Mouse (Mus musculus) kidney, embryonic 16.5 days (tissue): ENCODE results near the gene Ccdc85c. TPM values are rescaled to one million over a fixed set of nuclear protein-coding genes. Genes with fewer than 3 reads are reported as not detected.

ENCODE experiments used
- ATAC-seq: fragments of 200-750 bp; cut with Nextera tagmentation; 2 replicates; pipeline ENCODE4 v1.8.0; 2017; ENCODE audit warnings: moderate TSS enrichment; ENCODE audit not compliant: low FRiP score, low TSS enrichment
- H3K27ac ChIP-seq: fragments of 300-500 bp; sonication (generic); 2 replicates; pipeline ENCODE4 v1.5.1; 2014; ENCODE audit warnings: low read length
- H3K27me3 ChIP-seq: fragments of 300-500 bp; sonication (generic); 2 replicates; pipeline ENCODE4 v1.6.1; 2014; ENCODE audit warnings: low read length, control low read depth, mixed read lengths; ENCODE audit not compliant: insufficient read depth
- H3K36me3 ChIP-seq: fragments of 300-500 bp; sonication (generic); 2 replicates; pipeline ENCODE4 v1.6.1; 2014; ENCODE audit warnings: low read length, control low read depth, mixed read lengths; ENCODE audit not compliant: insufficient read depth
- H3K4me1 ChIP-seq: fragments of 300-500 bp; sonication (generic); 2 replicates; pipeline ENCODE4 v1.6.1; 2014; ENCODE audit warnings: low read length, control low read depth, mixed read lengths; ENCODE audit not compliant: insufficient read depth
- H3K4me2 ChIP-seq: fragments of 300-500 bp; sonication (generic); replicated peaks from 2 replicates; pipeline ENCODE4 v1.6.1; 2014; ENCODE audit warnings: low read depth, low read length
- H3K4me3 ChIP-seq: fragments of 300-500 bp; sonication (generic); 2 replicates; pipeline ENCODE4 v1.5.1; 2014; ENCODE audit warnings: mild to moderate bottlenecking, low read length
- H3K9ac ChIP-seq: fragments of 300-500 bp; sonication (generic); replicated peaks from 2 replicates; pipeline ENCODE4 v1.6.1; 2014; ENCODE audit warnings: low read length
- H3K9me3 ChIP-seq: fragments of 300-500 bp; sonication (generic); 2 replicates; pipeline ENCODE4 v1.6.1; 2016; ENCODE audit warnings: low read length, control low read depth
- WGBS: fragments of 180-500 bp; shearing (Covaris S2); extraction: QIAGEN DNeasy Blood & Tissue Kit; methylation state at CpG from one replicate; pipeline ENCODE4 v1.1.7; 2014; 5-methylcytosine and 5-hydroxymethylcytosine counted together
- polyA plus RNA-seq: library from polyadenylated mRNA; unstranded; fragments of >200 nt; fragmentation: Nextera tagmentation; extraction: Ambion mirVana; gene quantifications from 2 replicates; pipeline ENCODE4 v1.2.1, GENCODE M21; 2015

The Ccdc85c gene
- polyA plus RNA-seq, 1 experiment from 2014 or later: 5.3 TPM

DNA sequence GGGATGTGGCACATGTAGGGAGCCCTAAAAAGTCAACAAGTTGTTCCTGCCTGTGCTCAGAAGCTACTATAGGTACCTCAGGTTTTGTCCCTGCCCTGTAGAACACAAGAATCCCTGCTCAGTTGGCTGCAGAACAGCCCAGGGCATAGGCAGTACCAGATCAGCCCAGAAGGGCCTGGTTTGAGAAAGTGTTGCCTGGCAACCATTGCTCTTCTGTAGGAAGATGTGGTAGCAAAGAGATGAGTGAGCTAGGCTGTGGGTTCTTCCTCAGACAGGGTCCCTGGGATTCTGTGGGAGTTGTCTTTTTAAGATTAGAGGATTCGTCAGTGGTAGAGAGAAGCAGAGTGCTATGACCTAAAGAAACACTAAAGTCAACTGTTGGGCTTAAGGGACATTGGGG, 75.1 kb downstream of the Ccdc85c start:
- no peak overlapping the region for H3K4me3 ChIP-seq
- H3K4me2 ChIP-seq: no peak overlapping the region
- no peaks in the 10 kb centered on the region for H3K27me3 ChIP-seq
- no peak overlapping the region for H3K27ac ChIP-seq
- H3K4me1 ChIP-seq: no peaks in the 10 kb centered on the region
- peaks cover 75% of the 10 kb centered on the region for H3K36me3 ChIP-seq
- H3K9me3 ChIP-seq: no peaks in the 10 kb centered on the region
- H3K9ac ChIP-seq: no peak overlapping the region
- no peak for ATAC-seq
- 83% methylated on average over 1 of the region's 1 CpGs for WGBS

DNA sequence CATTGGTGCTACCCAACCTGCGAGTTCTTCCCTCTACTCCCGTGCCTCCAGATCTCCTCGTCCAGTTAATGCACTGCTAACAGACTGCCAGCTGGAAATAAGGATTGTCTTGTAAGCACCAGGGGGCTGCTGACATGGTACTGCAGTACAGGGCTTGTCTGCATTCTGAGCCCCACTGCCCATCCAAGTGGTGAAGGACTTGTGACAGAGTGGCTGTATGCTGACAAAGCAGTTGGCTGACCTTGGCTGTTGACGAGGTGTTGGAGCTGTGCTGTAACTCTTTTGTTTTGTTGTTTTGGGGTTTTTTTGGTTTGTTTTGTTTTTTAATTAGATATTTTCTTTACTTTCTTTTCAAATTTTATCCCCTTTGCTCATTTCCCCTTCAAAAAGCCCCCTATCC, 76.8 kb downstream of the Ccdc85c start:
- Histone ChIP-seq H3K27ac (no peak overlapping the region), H3K9ac (no peak overlapping the region), H3K4me3 (no peak overlapping the region), H3K27me3 (no peaks in the 10 kb centered on the region), H3K4me2 (no peak overlapping the region), H3K9me3 (no peaks in the 10 kb centered on the region), H3K36me3 (peaks cover 83% of the 10 kb centered on the region), H3K4me1 (no peaks in the 10 kb centered on the region)
- WGBS: 85% methylated on average over 4 of the region's 4 CpGs
- ATAC-seq: no peak

- Histone ChIP-seq H3K4me1 (no peaks in the 10 kb centered on the region), H3K9ac (no peak overlapping the region), H3K36me3 (peaks cover 73% of the 10 kb centered on the region), H3K27me3 (no peaks in the 10 kb centered on the region), H3K4me2 (no peak overlapping the region), H3K9me3 (no peaks in the 10 kb centered on the region), H3K4me3 (no peak overlapping the region), H3K27ac (no peak overlapping the region)
- 95% methylated on average over 11 of the region's 11 CpGs for WGBS
- ATAC-seq: no peak
Measured at GRCm38 (mm10) chr12:108195761-108196160, 79.5 kb downstream of the Ccdc85c start.

- H3K4me2 ChIP-seq: no peak overlapping the region
- no peaks in the 10 kb centered on the region for H3K4me1 ChIP-seq
- H3K27me3 ChIP-seq: no peaks in the 10 kb centered on the region
- H3K36me3 ChIP-seq: peaks cover 73% of the 10 kb centered on the region
- ATAC-seq: no peak
- no peak overlapping the region for H3K9ac ChIP-seq
- WGBS: 94% methylated on average over 5 of the region's 5 CpGs
- no peak overlapping the region for H3K4me3 ChIP-seq
- H3K27ac ChIP-seq: no peak overlapping the region
- no peaks in the 10 kb centered on the region for H3K9me3 ChIP-seq
Measured at GRCm38 (mm10) chr12:108193878-108194277, 81.3 kb downstream of the Ccdc85c start.

GRCm38 (mm10) chr12:108187541-108188091, 87.6 kb downstream of the Ccdc85c start:
- no peak overlapping the region for H3K4me2 ChIP-seq
- H3K4me1 ChIP-seq: no peaks in the 10 kb centered on the region
- no peaks in the 10 kb centered on the region for H3K9me3 ChIP-seq
- no peak overlapping the region for H3K4me3 ChIP-seq
- no peak overlapping the region for H3K9ac ChIP-seq
- no peak for ATAC-seq
- no peak overlapping the region for H3K27ac ChIP-seq
- peaks cover 48% of the 10 kb centered on the region for H3K36me3 ChIP-seq
- H3K27me3 ChIP-seq: no peaks in the 10 kb centered on the region
- WGBS: 95% methylated on average over 6 of the region's 6 CpGs

- Histone ChIP-seq H3K36me3 (peaks cover 6% of the 10 kb centered on the region; the same call in 1 of the 2 replicates), H3K9me3 (no peaks in the 10 kb centered on the region), H3K4me3 (no peak overlapping the region), H3K4me2 (no peak overlapping the region), H3K9ac (no peak overlapping the region), H3K4me1 (peaks cover 20% of the 10 kb centered on the region), H3K27ac (no peak overlapping the region), H3K27me3 (no peaks in the 10 kb centered on the region)
- 93% methylated on average over 6 of the region's 6 CpGs for WGBS
- no peak for ATAC-seq
Measured at GRCm38 (mm10) chr12:108181716-108182115, 93.5 kb downstream of the Ccdc85c start.

DNA sequence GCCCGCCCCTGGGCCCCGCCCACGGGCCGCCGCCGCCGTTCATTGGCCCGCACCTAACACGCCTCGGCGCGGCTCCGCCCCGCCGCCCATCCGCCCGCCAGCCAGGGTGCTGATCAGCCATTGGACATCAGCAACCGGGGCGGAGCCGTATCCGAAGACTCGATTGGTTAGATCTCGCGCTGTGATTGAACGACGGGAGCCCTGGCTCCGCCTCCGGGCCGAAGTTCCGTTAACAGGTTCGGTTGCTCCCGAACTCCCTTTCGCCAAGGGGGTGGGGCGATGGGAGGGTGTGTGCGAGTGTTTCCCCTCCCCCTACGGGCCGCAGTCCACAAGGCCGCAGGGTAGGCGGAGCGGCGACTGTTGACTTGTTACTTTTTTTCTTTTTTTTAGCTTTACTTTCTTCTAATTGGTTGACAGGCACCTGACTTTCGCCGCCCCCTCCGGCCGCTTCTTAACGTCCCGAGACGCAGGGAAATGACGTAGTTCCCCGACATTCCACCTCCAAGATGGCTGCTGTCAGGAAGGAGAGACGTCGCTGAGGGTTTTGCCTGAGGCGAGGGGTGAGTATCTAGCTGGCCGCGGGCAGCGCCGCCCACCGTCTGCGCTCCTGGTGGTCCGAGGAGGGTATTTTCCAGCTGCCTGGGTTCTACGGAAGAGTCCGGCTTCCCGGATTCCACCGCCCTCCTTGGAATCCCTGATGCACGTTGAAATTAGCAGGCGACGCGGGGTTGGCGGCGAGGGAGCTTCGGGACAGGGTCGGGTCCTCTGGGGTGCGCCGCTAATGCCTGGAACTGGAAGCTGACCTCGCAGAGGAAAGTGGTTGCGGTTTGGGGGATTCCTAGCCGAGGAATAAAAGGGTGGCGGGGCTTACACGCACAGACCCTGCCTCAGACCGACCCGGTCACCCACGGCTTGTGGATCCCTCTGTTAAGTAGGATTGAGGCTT, 95.6 kb downstream of the Ccdc85c start, which contains the start of gene Ccnk:
Gene Ccnk (plus strand): TSS at position 259 of the 946 bp plus-strand sequence.
- Histone ChIP-seq H3K4me2 (peak within 1 kb of the TSS; percentile 81), H3K4me1 (peaks cover 23% of the 10 kb centered on the region), H3K27me3 (no peaks in the 10 kb centered on the region), H3K9me3 (no peaks in the 10 kb centered on the region), H3K27ac (peak within 1 kb of the TSS; percentile 87), H3K4me3 (peak within 1 kb of the TSS; percentile 99), H3K9ac (peak within 1 kb of the TSS; percentile 98), H3K36me3 (peaks cover 4% of the 10 kb centered on the region; the same call in 1 of the 2 replicates)
- under 1% methylated on average over 73 of the region's 82 CpGs for whole genome bisulfite sequencing
- peak; percentile 98 for ATAC-seq

- peaks cover 23% of the 10 kb centered on the region for H3K4me1 ChIP-seq
- H3K9me3 ChIP-seq: no peaks in the 10 kb centered on the region
- H3K27me3 ChIP-seq: no peaks in the 10 kb centered on the region
- peak within 1 kb of the TSS; percentile 99 for H3K4me3 ChIP-seq
- H3K27ac ChIP-seq: peak within 1 kb of the TSS; percentile 87
- peak within 1 kb of the TSS; percentile 98 for H3K9ac ChIP-seq
- H3K4me2 ChIP-seq: peak within 1 kb of the TSS; percentile 81
- 0% methylated on average over 4 of the region's 9 CpGs for WGBS
- H3K36me3 ChIP-seq: peaks cover 4% of the 10 kb centered on the region; the same call in 1 of the 2 replicates
- no peak for ATAC-seq
Measured at GRCm38 (mm10) chr12:108179246-108179320, 96.1 kb downstream of the Ccdc85c start, which contains the start of gene Setd3. TSS of gene Setd3 (minus strand) at chr12:108179314.

DNA sequence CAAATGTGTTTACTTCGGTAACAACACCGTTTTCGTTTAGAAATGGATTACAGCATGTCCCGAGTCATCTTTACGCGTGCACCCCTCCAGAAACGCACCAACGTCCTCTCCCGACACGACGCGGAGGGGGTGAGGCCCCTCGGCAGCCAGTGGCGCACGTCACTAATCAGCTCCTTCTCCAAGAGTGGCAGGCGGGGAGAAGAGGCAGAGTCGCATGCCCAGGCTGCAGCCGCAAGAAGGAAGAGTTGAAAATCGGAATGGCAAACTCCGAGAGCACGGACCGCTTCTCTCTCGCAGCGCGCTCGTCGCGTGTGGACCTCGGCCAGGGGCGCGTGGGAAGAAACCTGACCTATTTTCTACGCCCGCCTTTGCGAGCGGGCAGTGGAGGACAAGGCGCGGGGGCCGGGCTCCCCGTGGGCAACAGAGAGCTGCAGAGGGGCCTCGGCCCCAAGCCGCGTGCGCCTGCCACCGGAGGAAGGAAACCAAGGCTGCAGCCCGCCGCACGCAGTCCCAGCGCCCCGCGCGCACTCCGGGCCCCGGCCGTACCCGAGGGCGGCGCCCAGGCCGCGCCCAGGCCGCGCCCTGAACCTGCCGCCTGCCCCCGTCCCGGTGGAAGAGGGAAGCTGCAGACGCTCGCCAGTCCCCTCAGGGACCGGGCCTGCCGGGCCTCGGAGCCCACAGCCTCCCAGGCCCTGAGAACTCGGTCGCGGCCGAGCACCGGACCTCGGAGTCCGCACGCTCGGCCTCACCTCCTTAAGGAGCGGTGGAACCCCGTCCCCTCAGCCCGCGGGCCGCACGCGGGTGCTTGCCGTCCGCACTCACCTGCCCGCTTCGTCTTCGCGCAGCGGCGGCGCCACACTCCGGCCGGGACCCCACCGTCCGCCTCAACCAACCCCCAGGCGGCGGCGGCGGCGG, 96.6 kb downstream of the Ccdc85c start:
- H3K4me3 ChIP-seq: peak overlapping the region; percentile 99
- no peaks in the 10 kb centered on the region for H3K9me3 ChIP-seq
- peak overlapping the region; percentile 87 for H3K27ac ChIP-seq

More for the DNA sequence above, 96.6 kb downstream of the Ccdc85c start:
- Histone ChIP-seq H3K36me3 (peaks cover 4% of the 10 kb centered on the region; the same call in 1 of the 2 replicates), H3K4me2 (peak overlapping the region; percentile 81), H3K27me3 (no peaks in the 10 kb centered on the region), H3K9ac (peak overlapping the region; percentile 98), H3K4me1 (peaks cover 23% of the 10 kb centered on the region)
- under 1% methylated on average over 98 of the region's 103 CpGs for WGBS
- ATAC-seq: peak; percentile 50
